Mouse (Mus musculus): ENCODE measurements around the gene Pcsk5. TPM values are rescaled to one million over a fixed set of nuclear protein-coding genes. Genes with fewer than 3 reads are reported as not detected.

The Pcsk5 gene
- polyA plus RNA-seq, 1 experiment from 2014 or later, result 14.3 TPM

DNA sequence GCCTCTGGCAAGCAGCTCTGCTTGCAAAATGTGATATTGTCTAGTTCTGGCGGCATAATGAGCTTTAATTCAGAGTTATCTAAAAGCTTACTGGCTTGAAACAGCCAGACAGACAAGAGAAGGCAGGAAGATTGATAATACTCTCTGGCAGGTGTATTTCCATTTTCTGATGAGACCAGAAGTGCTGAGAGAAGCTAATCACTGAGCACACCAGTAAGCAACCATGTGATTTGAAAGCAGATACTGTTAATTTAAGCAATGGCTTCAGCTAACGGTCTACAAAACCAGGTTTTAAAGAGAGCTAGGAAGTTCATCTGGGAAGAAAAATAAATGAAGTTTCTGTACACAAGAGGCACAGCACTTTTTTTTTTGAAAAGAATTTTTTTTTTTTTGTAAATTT is 237.1 kb downstream of the Pcsk5 start:
- no peak overlapping the region for H3K4me3 ChIP-seq
- WGBS, result 83% methylated on average over 2 of the region's 2 CpGs

DNA sequence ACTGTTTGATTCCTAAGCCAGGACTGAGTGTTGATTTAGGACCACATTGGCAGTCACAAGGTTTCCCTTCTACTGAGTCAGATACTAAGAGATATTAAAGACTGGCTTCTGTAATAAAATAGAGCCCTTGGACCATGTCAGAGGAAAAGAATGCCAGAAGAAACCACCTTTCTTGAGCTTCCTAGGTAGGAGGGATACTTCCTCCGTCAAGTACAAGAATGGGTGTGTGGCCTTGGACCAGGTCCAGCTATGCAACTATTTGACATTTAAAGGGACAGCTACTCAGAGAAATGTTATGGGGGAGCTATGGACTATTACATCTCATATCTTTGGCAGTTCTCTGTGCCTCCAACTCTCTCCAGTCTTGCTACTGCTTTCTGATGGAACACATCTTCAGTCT is 244.6 kb downstream of the Pcsk5 start:
- Histone ChIP-seq H3K36me3 (replicated peaks) (no peaks in the 10 kb centered on the region), H3K27me3 (replicated peaks; ENCODE audit: low read depth, poor library complexity, severe bottlenecking) (no peaks in the 10 kb centered on the region), H3K9me3 (no peaks in the 10 kb centered on the region), H3K27ac (replicated peaks) (no peak overlapping the region), H3K4me1 (peaks cover 42% of the 10 kb centered on the region), H3K4me3 (no peak overlapping the region)
- DNase-seq (ENCODE audit: low spot score), result no peak
- WGBS, result 43% methylated on average over 1 of the region's 1 CpGs

More for the DNA sequence above, 237.1 kb downstream of the Pcsk5 start:
- DNase-seq (ENCODE audit: low spot score), result no peak
- no peaks in the 10 kb centered on the region for H3K4me1 ChIP-seq
- no peak overlapping the region for H3K27ac ChIP-seq (replicated peaks)
- H3K27me3 ChIP-seq (replicated peaks; ENCODE audit: low read depth, poor library complexity, severe bottlenecking), result no peaks in the 10 kb centered on the region
- no peaks in the 10 kb centered on the region for H3K9me3 ChIP-seq
- H3K36me3 ChIP-seq (replicated peaks), result no peaks in the 10 kb centered on the region

DNA sequence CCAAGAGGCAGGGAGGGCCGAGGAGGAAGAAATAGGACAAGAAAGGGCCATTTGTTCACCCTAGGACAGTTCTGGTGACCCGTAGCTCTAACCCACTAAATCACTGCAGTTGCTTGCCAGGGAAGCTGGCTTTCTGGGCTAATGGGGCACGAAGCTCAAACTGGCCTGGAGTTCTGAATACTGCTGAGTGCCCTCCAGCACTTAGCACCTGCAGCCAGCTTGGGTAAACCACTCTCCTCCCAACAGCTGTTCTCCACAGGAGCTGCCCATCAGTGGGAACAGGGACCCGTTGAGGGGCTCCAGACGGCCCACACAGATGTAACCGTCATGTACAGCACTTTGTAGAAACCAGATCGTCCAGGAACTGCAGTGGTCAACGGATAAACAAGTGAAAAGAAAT is 246.1 kb downstream of the Pcsk5 start:
- peak; percentile 66 for DNase-seq (ENCODE audit: low spot score)
- H3K27me3 ChIP-seq (replicated peaks; ENCODE audit: low read depth, poor library complexity, severe bottlenecking), result no peaks in the 10 kb centered on the region
- peaks cover 42% of the 10 kb centered on the region for H3K4me1 ChIP-seq
- WGBS, result 21% methylated on average over 8 of the region's 8 CpGs
- H3K27ac ChIP-seq (replicated peaks), result peak overlapping the region; percentile 72
- no peaks in the 10 kb centered on the region for H3K36me3 ChIP-seq (replicated peaks)
- H3K9me3 ChIP-seq, result no peaks in the 10 kb centered on the region
- no peak overlapping the region for H3K4me3 ChIP-seq

DNA sequence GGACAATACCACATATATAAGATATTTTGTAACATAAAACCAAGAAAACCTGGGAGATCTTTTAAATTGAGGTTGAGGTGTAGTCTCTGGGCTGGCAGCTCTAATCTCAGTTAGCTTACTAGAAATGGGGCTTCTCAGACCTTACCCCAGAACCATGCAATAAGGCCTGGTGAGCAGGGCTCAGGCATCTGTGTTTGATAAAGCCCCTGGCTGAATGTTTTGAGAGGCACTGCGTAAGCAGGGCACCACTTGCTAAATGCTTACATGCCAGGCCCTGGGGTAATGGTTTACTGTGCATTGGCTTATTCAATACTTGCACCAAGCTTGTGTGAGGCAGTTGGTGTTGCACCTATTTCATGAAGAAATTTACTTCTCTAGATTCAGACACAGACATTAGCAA is 247.1 kb downstream of the Pcsk5 start:
- Histone ChIP-seq H3K27me3 (replicated peaks; ENCODE audit: low read depth, poor library complexity, severe bottlenecking) (no peaks in the 10 kb centered on the region), H3K36me3 (replicated peaks) (peaks cover 3% of the 10 kb centered on the region), H3K9me3 (no peaks in the 10 kb centered on the region), H3K27ac (replicated peaks) (no peak overlapping the region; the same call in 1 of the 2 replicates), H3K4me1 (peaks cover 42% of the 10 kb centered on the region), H3K4me3 (no peak overlapping the region)
- WGBS, result 30% methylated on average over 1 of the region's 1 CpGs
- peak; percentile 60 for DNase-seq (ENCODE audit: low spot score)

DNA sequence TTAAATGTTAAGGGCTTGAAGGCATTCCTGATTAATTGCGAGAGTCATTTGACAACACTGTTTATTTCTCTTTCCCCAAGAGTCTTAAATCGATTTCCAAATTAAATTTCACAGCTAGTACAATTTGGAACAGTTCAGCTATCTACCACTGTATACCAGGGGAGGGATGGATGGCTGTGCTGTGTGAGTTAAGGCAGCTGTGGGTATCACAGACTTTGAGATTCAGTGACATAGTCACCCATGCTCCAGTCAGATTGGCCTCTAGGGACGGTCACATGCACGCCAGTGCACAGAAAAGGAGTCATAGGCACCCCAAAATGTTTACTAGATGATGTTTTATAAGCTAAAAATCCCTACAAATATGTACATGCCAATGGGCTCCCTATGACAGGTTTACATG is 260.0 kb downstream of the Pcsk5 start:
- 88% methylated on average over 4 of the region's 4 CpGs for WGBS
- Histone ChIP-seq H3K4me3 (no peak overlapping the region), H3K4me1 (no peaks in the 10 kb centered on the region), H3K9me3 (no peaks in the 10 kb centered on the region), H3K36me3 (replicated peaks) (peaks cover 14% of the 10 kb centered on the region), H3K27ac (replicated peaks) (no peak overlapping the region), H3K27me3 (replicated peaks; ENCODE audit: low read depth, poor library complexity, severe bottlenecking) (no peaks in the 10 kb centered on the region)
- no peak for DNase-seq (ENCODE audit: low spot score)

DNA sequence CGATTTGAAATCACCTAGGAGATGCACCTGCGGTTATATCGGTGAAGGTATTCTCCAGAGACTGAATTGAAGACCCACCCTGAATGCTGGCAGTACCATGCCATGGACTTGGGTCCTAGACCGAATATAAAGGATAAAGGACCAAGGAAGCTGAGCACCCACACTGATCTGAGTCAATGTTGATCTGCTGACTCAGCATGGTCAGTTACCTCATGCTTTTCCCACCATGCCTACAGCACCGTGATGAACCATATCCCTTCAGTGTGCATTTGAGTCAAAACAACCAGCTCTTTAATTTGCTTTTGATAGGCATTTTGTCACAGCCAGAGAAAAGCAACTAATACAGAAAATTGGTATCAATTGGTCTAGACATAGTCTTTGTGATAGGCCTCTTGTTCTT is 262.9 kb downstream of the Pcsk5 start:
- H3K36me3 ChIP-seq (replicated peaks), result peaks cover 17% of the 10 kb centered on the region
- no peak for DNase-seq (ENCODE audit: low spot score)

DNA sequence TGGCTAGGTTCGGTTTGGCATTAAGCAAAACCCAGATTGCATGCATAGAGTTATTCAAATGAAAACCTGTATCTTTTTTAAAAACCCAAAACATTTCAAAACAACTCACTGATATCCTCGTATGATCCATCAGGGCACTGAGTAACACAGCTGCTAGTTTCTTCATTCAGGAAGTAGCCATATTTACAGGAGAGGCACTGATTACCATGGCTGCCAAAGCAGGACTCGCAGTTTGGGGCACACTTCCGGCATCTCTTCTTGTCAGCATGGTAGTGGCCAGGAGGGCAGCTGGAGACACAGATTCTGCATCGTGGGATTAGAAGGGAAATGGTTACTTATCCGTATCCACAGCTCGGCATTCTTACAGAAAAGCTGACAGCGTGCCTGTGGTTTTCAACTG is 265.1 kb downstream of the Pcsk5 start:
- peaks cover 17% of the 10 kb centered on the region for H3K36me3 ChIP-seq (replicated peaks)
- no peak overlapping the region for H3K4me3 ChIP-seq
- WGBS, result 92% methylated on average over 8 of the region's 8 CpGs
- H3K9me3 ChIP-seq, result no peaks in the 10 kb centered on the region
- DNase-seq (ENCODE audit: low spot score), result no peak
- H3K4me1 ChIP-seq, result no peaks in the 10 kb centered on the region
- no peak overlapping the region for H3K27ac ChIP-seq (replicated peaks)
- H3K27me3 ChIP-seq (replicated peaks; ENCODE audit: low read depth, poor library complexity, severe bottlenecking), result no peaks in the 10 kb centered on the region

More for the DNA sequence above, 262.9 kb downstream of the Pcsk5 start:
- Histone ChIP-seq H3K27me3 (replicated peaks; ENCODE audit: low read depth, poor library complexity, severe bottlenecking) (no peaks in the 10 kb centered on the region), H3K4me1 (no peaks in the 10 kb centered on the region), H3K4me3 (no peak overlapping the region), H3K27ac (replicated peaks) (no peak overlapping the region), H3K9me3 (no peaks in the 10 kb centered on the region)
- WGBS, result 92% methylated on average over 5 of the region's 5 CpGs

DNA sequence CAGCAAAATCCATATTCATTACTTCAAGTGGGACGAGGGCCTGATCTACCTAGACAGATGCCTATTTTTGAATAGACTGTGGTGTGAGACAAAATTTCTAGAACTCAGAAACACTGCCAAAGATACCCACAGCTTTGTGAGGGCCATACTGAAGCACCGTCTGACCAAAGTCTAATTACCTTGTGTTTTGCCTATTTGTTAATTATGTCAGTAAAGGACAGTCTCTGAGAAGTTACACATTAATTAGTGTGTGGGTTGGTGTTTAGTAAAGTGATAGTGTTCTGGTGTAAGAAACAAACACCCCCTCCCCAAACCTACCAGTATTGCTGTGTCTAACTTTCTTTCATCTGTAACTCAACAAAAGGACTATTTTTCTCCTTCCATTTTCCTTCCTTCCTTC is 266.5 kb downstream of the Pcsk5 start:
- no peak overlapping the region for H3K27ac ChIP-seq (replicated peaks)
- no peaks in the 10 kb centered on the region for H3K4me1 ChIP-seq
- H3K4me3 ChIP-seq, result no peak overlapping the region
- H3K36me3 ChIP-seq (replicated peaks), result peaks cover 17% of the 10 kb centered on the region
- H3K27me3 ChIP-seq (replicated peaks; ENCODE audit: low read depth, poor library complexity, severe bottlenecking), result no peaks in the 10 kb centered on the region
- no peaks in the 10 kb centered on the region for H3K9me3 ChIP-seq
- WGBS, result 81% methylated on average over 2 of the region's 2 CpGs
- no peak for DNase-seq (ENCODE audit: low spot score)

DNA sequence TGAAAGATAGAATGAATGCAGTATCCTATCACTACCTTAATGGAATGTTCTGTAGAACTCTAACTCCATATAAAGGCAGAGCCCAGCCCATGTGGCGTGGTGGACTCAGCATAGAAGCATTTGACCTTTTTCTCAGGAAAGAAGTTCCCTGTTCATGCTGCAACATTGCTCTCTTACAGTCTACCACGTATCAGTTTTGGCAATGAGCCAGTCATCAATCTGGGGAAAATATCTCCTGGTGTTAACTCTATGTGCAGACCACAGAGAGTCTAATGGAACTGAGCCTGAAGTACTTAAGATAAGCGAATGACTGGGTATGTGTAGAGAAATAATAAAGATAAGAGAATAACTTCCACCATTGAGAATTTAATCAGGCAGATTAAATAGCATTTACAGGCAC is 270.2 kb downstream of the Pcsk5 start:
- Histone ChIP-seq H3K4me3 (no peak overlapping the region), H3K4me1 (no peaks in the 10 kb centered on the region), H3K27me3 (replicated peaks; ENCODE audit: low read depth, poor library complexity, severe bottlenecking) (no peaks in the 10 kb centered on the region), H3K9me3 (no peaks in the 10 kb centered on the region), H3K36me3 (replicated peaks) (peaks cover 17% of the 10 kb centered on the region), H3K27ac (replicated peaks) (no peak overlapping the region)
- 92% methylated on average over 3 of the region's 3 CpGs for WGBS
- DNase-seq (ENCODE audit: low spot score), result no peak

DNA sequence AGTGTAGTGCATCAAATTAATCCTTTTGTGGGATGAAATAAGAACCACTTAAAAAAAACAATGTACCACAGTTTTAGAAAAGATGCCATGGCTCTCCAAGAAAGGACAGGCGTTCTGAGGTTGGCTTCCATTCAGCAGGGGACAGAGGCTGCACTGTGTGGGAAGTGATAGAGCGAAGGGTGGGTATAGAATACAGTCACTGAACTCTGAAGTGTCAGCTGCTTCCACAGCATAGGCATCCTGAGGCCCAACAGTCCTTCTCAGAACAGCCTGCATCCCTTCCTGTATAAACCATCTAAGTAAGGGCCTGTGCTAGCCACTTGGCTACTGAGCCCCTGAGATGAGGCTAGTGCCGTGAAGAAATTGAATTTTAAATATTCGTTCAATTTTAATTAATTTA is 271.3 kb downstream of the Pcsk5 start:
- Histone ChIP-seq H3K27ac (replicated peaks) (no peak overlapping the region), H3K9me3 (no peaks in the 10 kb centered on the region), H3K36me3 (replicated peaks) (peaks cover 14% of the 10 kb centered on the region), H3K4me3 (no peak overlapping the region), H3K4me1 (no peaks in the 10 kb centered on the region), H3K27me3 (replicated peaks; ENCODE audit: low read depth, poor library complexity, severe bottlenecking) (no peaks in the 10 kb centered on the region)
- no peak for DNase-seq (ENCODE audit: low spot score)
- 79% methylated on average over 4 of the region's 4 CpGs for WGBS

DNA sequence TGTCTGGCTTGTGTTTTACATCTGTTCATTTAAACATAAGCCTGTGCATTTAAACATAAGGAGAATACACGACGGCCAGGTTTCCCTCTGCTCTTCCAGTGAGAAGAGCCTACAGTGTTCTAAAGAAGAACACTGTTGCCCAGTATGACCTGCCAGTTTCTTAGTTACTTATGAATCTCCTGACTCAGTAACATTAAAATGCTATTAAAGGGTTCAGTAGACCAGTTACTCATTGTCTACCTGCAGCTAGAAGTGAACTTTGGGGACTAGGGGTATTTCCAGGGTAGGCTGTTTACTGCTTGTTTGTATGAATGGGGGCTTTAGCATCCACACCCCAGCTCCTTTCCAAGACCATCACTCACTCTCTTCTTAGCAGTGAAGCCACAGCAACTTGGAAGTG is 278.7 kb downstream of the Pcsk5 start:
- no peaks in the 10 kb centered on the region for H3K27me3 ChIP-seq (replicated peaks; ENCODE audit: low read depth, poor library complexity, severe bottlenecking)
- no peaks in the 10 kb centered on the region for H3K36me3 ChIP-seq (replicated peaks)
- no peak overlapping the region for H3K4me3 ChIP-seq
- no peaks in the 10 kb centered on the region for H3K9me3 ChIP-seq
- H3K27ac ChIP-seq (replicated peaks), result no peak overlapping the region
- 75% methylated on average over 2 of the region's 2 CpGs for WGBS
- no peaks in the 10 kb centered on the region for H3K4me1 ChIP-seq
- DNase-seq (ENCODE audit: low spot score), result no peak

DNA sequence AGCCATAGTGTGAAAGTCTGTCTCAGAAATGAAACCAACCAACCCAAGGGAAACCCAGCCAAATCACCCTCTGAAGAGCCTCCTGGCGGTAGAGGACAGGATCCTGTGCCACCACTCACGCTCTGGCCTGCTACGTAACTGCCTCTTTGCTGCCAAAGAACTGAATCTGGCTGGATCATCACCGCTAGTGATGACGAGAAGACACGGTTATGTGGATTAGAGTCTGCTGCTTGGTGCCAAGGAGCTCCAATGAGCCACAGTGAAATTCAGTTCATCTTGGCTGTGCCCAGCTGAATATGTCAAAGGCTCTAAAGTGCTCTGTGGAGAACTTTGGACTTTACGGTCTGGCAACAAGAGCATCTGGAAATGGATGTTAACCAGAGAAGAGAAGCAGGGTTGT is 282.3 kb downstream of the Pcsk5 start:
- Histone ChIP-seq H3K36me3 (replicated peaks) (no peaks in the 10 kb centered on the region), H3K4me3 (no peak overlapping the region), H3K27me3 (replicated peaks; ENCODE audit: low read depth, poor library complexity, severe bottlenecking) (no peaks in the 10 kb centered on the region), H3K4me1 (no peaks in the 10 kb centered on the region), H3K9me3 (no peaks in the 10 kb centered on the region), H3K27ac (replicated peaks) (no peak overlapping the region)
- 96% methylated on average over 7 of the region's 7 CpGs for WGBS
- no peak for DNase-seq (ENCODE audit: low spot score)

DNA sequence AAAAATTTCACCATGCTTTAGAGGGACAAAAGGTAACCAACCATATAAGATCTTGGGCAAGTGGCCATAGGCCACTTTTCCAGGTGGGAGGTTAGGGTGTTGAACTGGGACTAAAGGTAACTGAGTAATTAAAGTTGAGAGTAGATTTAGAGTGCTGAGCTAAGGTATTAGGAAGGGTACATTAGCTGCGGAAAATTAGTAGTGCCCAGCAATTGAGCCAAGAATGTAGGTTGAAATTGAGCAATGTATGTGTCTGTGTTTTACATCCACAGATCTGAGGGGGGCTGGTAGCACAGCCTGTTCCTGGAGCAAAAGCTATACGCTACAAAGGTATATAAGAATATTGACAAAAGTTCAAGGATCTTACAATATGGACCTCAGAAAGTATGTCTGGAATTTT is 282.9 kb downstream of the Pcsk5 start:
- Histone ChIP-seq H3K9me3 (no peaks in the 10 kb centered on the region), H3K4me1 (no peaks in the 10 kb centered on the region), H3K36me3 (replicated peaks) (no peaks in the 10 kb centered on the region), H3K27ac (replicated peaks) (no peak overlapping the region), H3K27me3 (replicated peaks; ENCODE audit: low read depth, poor library complexity, severe bottlenecking) (no peaks in the 10 kb centered on the region), H3K4me3 (no peak overlapping the region)
- DNase-seq (ENCODE audit: low spot score), result no peak
- 90% methylated on average over 2 of the region's 2 CpGs for WGBS
